Mouse (Mus musculus): ENCODE measurements at regions not wholly inside any gene's neighbourhood (a gene's known extent, or its start where the extent isn't known, plus 50 kb on each side); places are given as distances from the start of the nearest gene placed in this dataset.

GRCm38 (mm10) chr4:52666768-52667480, 70.8 kb downstream of the Toporsl start:
- ATAC-seq (no peak), DNase-seq (ENCODE audit: low spot score) (no peak)
- Histone ChIP-seq H3K9ac (replicated peaks; ENCODE audit: low read depth) (no peak overlapping the region), H3K4me3 (ENCODE audit: low read depth, low read length) (no peak overlapping the region), H3K27me3 (replicated peaks; ENCODE audit: insufficient read depth, low read length) (no peaks in the 10 kb centered on the region), H3K36me3 (ENCODE audit: insufficient read depth, low read length) (no peaks in the 10 kb centered on the region), H3K27ac (ENCODE audit: low read length) (no peak overlapping the region), H3K9me3 (ENCODE audit: low read length) (no peaks in the 10 kb centered on the region), H3K4me2 (replicated peaks; ENCODE audit: low read depth, low read length) (no peak overlapping the region), H3K4me1 (ENCODE audit: insufficient read depth, low read depth, low read length) (no peaks in the 10 kb centered on the region)
- no peak for TF ChIP-seq CTCF (IDR thresholded peaks at IDR 0.05)
- TF ChIP-seq EP300 (IDR thresholded peaks at IDR 0.05): no peak
- WGBS: 78% methylated on average over 5 of the region's 5 CpGs

GRCm38 (mm10) chr4:52709563-52709962, 104.8 kb upstream of the Olfr275 start:
- Histone ChIP-seq H3K4me1 (ENCODE audit: insufficient read depth, low read depth, low read length) (no peaks in the 10 kb centered on the region), H3K4me3 (ENCODE audit: low read depth, low read length) (no peak overlapping the region), H3K36me3 (ENCODE audit: insufficient read depth, low read length) (no peaks in the 10 kb centered on the region), H3K9me3 (ENCODE audit: low read length) (no peaks in the 10 kb centered on the region), H3K27me3 (replicated peaks; ENCODE audit: insufficient read depth, low read length) (no peaks in the 10 kb centered on the region), H3K4me2 (replicated peaks; ENCODE audit: low read depth, low read length) (no peak overlapping the region), H3K27ac (ENCODE audit: low read length) (no peak overlapping the region), H3K9ac (replicated peaks; ENCODE audit: low read depth) (no peak overlapping the region)
- TF ChIP-seq EP300 (IDR thresholded peaks at IDR 0.05) (no peak), CTCF (IDR thresholded peaks at IDR 0.05) (no peak)
- no peak for ATAC-seq
- WGBS: 31% methylated on average over 2 of the region's 2 CpGs
- no peak for DNase-seq (ENCODE audit: low spot score)

- TF ChIP-seq EP300 (IDR thresholded peaks at IDR 0.05): no peak
- no peak for TF ChIP-seq CTCF (IDR thresholded peaks at IDR 0.05)
- DNase-seq (ENCODE audit: low spot score): no peak
- 66% methylated on average over 6 of the region's 6 CpGs for WGBS
- no peaks in the 10 kb centered on the region for H3K36me3 ChIP-seq (ENCODE audit: insufficient read depth, low read length)
- H3K27me3 ChIP-seq (replicated peaks; ENCODE audit: insufficient read depth, low read length): no peaks in the 10 kb centered on the region
- H3K4me3 ChIP-seq (ENCODE audit: low read depth, low read length): no peak overlapping the region
- ATAC-seq: no peak
- no peak overlapping the region for H3K27ac ChIP-seq (ENCODE audit: low read length)
- no peak overlapping the region for H3K4me2 ChIP-seq (replicated peaks; ENCODE audit: low read depth, low read length)
- H3K9ac ChIP-seq (replicated peaks; ENCODE audit: low read depth): no peak overlapping the region
- no peaks in the 10 kb centered on the region for H3K4me1 ChIP-seq (ENCODE audit: insufficient read depth, low read depth, low read length)
- no peaks in the 10 kb centered on the region for H3K9me3 ChIP-seq (ENCODE audit: low read length)
These were observed 88.2 kb upstream of the Olfr275 start for GRCm38 (mm10) chr4:52726203-52726602.

GRCm38 (mm10) chr4:52726625-52727297, 87.6 kb upstream of the Olfr275 start:
- WGBS: 17% methylated on average over 14 of the region's 14 CpGs
- no peak overlapping the region for H3K4me3 ChIP-seq (ENCODE audit: low read depth, low read length)
- H3K9me3 ChIP-seq (ENCODE audit: low read length): no peaks in the 10 kb centered on the region
- no peak overlapping the region for H3K9ac ChIP-seq (replicated peaks; ENCODE audit: low read depth)
- H3K27me3 ChIP-seq (replicated peaks; ENCODE audit: insufficient read depth, low read length): no peaks in the 10 kb centered on the region
- no peaks in the 10 kb centered on the region for H3K4me1 ChIP-seq (ENCODE audit: insufficient read depth, low read depth, low read length)
- H3K4me2 ChIP-seq (replicated peaks; ENCODE audit: low read depth, low read length): no peak overlapping the region
- peak; percentile 97 for TF ChIP-seq CTCF (IDR thresholded peaks at IDR 0.05)
- TF ChIP-seq EP300 (IDR thresholded peaks at IDR 0.05): no peak
- DNase-seq (ENCODE audit: low spot score) (peak; percentile 54), ATAC-seq (no peak)
- no peaks in the 10 kb centered on the region for H3K36me3 ChIP-seq (ENCODE audit: insufficient read depth, low read length)
- no peak overlapping the region for H3K27ac ChIP-seq (ENCODE audit: low read length)

GRCm38 (mm10) chr4:52733141-52733540, 81.3 kb upstream of the Olfr275 start:
- no peak for ATAC-seq
- no peaks in the 10 kb centered on the region for H3K4me1 ChIP-seq (ENCODE audit: insufficient read depth, low read depth, low read length)
- no peak for TF ChIP-seq EP300 (IDR thresholded peaks at IDR 0.05)
- TF ChIP-seq CTCF (IDR thresholded peaks at IDR 0.05): no peak

GRCm38 (mm10) chr4:52739543-52740474, 74.6 kb upstream of the Olfr275 start:
- H3K36me3 ChIP-seq (ENCODE audit: insufficient read depth, low read length): no peaks in the 10 kb centered on the region
- no peak overlapping the region for H3K9ac ChIP-seq (replicated peaks; ENCODE audit: low read depth)
- TF ChIP-seq EP300 (IDR thresholded peaks at IDR 0.05) (no peak), CTCF (IDR thresholded peaks at IDR 0.05) (no peak)
- H3K4me3 ChIP-seq (ENCODE audit: low read depth, low read length): no peak overlapping the region
- H3K4me1 ChIP-seq (ENCODE audit: insufficient read depth, low read depth, low read length): no peaks in the 10 kb centered on the region
- H3K9me3 ChIP-seq (ENCODE audit: low read length): no peaks in the 10 kb centered on the region
- H3K27ac ChIP-seq (ENCODE audit: low read length): no peak overlapping the region
- WGBS: 76% methylated on average over 9 of the region's 9 CpGs
- no peaks in the 10 kb centered on the region for H3K27me3 ChIP-seq (replicated peaks; ENCODE audit: insufficient read depth, low read length)
- no peak overlapping the region for H3K4me2 ChIP-seq (replicated peaks; ENCODE audit: low read depth, low read length)
- ATAC-seq (no peak), DNase-seq (ENCODE audit: low spot score) (no peak)

More at GRCm38 (mm10) chr4:52733141-52733540, 81.3 kb upstream of the Olfr275 start:
- no peak overlapping the region for H3K9ac ChIP-seq (replicated peaks; ENCODE audit: low read depth)
- H3K27ac ChIP-seq (ENCODE audit: low read length): no peak overlapping the region
- H3K36me3 ChIP-seq (ENCODE audit: insufficient read depth, low read length): no peaks in the 10 kb centered on the region
- DNase-seq (ENCODE audit: low spot score): no peak
- H3K27me3 ChIP-seq (replicated peaks; ENCODE audit: insufficient read depth, low read length): no peaks in the 10 kb centered on the region
- H3K4me2 ChIP-seq (replicated peaks; ENCODE audit: low read depth, low read length): no peak overlapping the region
- WGBS: 62% methylated on average over 8 of the region's 8 CpGs
- no peaks in the 10 kb centered on the region for H3K9me3 ChIP-seq (ENCODE audit: low read length)
- H3K4me3 ChIP-seq (ENCODE audit: low read depth, low read length): no peak overlapping the region

All from lung, postnatal 0 days (tissue).